Mouse (Mus musculus) liver, adult 2 months (tissue): ENCODE results near the gene Dyrk2. TPM values are rescaled to one million over a fixed set of nuclear protein-coding genes. Genes with fewer than 3 reads are reported as not detected.

Experiments
- DNase-seq: peaks from one replicate; pipeline ENCODE4 v3.0.0-alpha.2; 2011; ENCODE audit warnings: low read depth, low spot score; ENCODE audit errors: extremely low read depth
- H3K27ac ChIP-seq: fragments of 200-500 bp; replicated peaks from 2 replicates; pipeline ENCODE4 v1.5.1; 2012; ENCODE audit warnings: low read depth, mild to moderate bottlenecking, control low read depth, inconsistent platforms, low read length; ENCODE audit not compliant: insufficient read depth
- H3K27me3 ChIP-seq: fragments of 200-500 bp; 2 replicates; pipeline ENCODE4 v1.6.1; 2012; ENCODE audit warnings: mild to moderate bottlenecking, moderate library complexity, low read length, inconsistent platforms; ENCODE audit not compliant: control insufficient read depth, insufficient read depth
- H3K36me3 ChIP-seq: fragments of 200-500 bp; 2 replicates; pipeline ENCODE4 v1.6.1; 2012; ENCODE audit warnings: low read length, inconsistent platforms; ENCODE audit not compliant: control insufficient read depth, insufficient read depth
- H3K4me1 ChIP-seq: fragments of 200-500 bp; 2 replicates; pipeline ENCODE4 v1.6.1; 2011; ENCODE audit warnings: low read length; ENCODE audit not compliant: control insufficient read depth, insufficient read depth
- H3K4me3 ChIP-seq: fragments of 200-500 bp; 2 replicates; pipeline ENCODE4 v1.5.1; 2011; ENCODE audit warnings: low read depth, mild to moderate bottlenecking, control low read depth, low read length, moderate library complexity; ENCODE audit not compliant: insufficient read depth
- H3K79me2 ChIP-seq: fragments of 200-500 bp; 2 replicates; pipeline ENCODE4 v1.6.1; 2012; ENCODE audit warnings: inconsistent platforms, mild to moderate bottlenecking, low read length, moderate library complexity; ENCODE audit not compliant: control insufficient read depth, insufficient read depth
- H3K9ac ChIP-seq: fragments of 200-500 bp; 2 replicates; pipeline ENCODE4 v1.6.1; 2012; ENCODE audit warnings: low read depth, mild to moderate bottlenecking, control low read depth, inconsistent platforms, low read length
- CTCF ChIP-seq: fragments of 200-500 bp; IDR thresholded peaks from 2 replicates; pipeline ENCODE4 v1.5.1; 2011; ENCODE audit warnings: low read depth, low read length, control low read depth
- POLR2A ChIP-seq: fragments of 200-500 bp; IDR thresholded peaks from 2 replicates; pipeline ENCODE4 v1.6.1; 2011; ENCODE audit warnings: low read length, control low read depth; ENCODE audit not compliant: insufficient read depth; ENCODE audit errors: extremely low read depth
- WGBS: fragments of 180-500 bp; shearing (Covaris S2); methylation state at CpG from one replicate; pipeline ENCODE4 v1.1.7; 2018; 5-methylcytosine and 5-hydroxymethylcytosine counted together
- polyA plus RNA-seq: library from polyadenylated mRNA; depleted of rRNA; stranded (reverse); fragments of >200 nt; gene quantifications from 2 replicates; pipeline ENCODE4 v1.2.3, GENCODE M21; 2012
- total RNA-seq: library from RNA; depleted of rRNA; stranded (reverse); fragments of >200 nt; gene quantifications from 2 replicates; pipeline ENCODE4 v1.2.3, GENCODE M21; 2014

Gene Dyrk2
- total and polyA plus RNA-seq, 2 experiments: 12.1 to 19.3 TPM

GRCm38 (mm10) chr10:118867896-118868600 is 2.0 kb downstream of the Dyrk2 start:
- H3K4me1 ChIP-seq: peaks cover 5% of the 10 kb centered on the region
- no peaks in the 10 kb centered on the region for H3K27me3 ChIP-seq
- WGBS: under 1% methylated on average over 57 of the region's 62 CpGs
- peak overlapping the region; percentile 90 for H3K27ac ChIP-seq
- no peak for DNase-seq
- peak overlapping the region; percentile 97 for H3K4me3 ChIP-seq
- H3K79me2 ChIP-seq: peaks cover 35% of the 10 kb centered on the region
- peaks cover 12% of the 10 kb centered on the region; the same call in 1 of the 2 replicates for H3K36me3 ChIP-seq
- TF ChIP-seq POLR2A (no peak), CTCF (no peak)
- H3K9ac ChIP-seq: peak overlapping the region; percentile 100

GRCm38 (mm10) chr10:118867304-118867895 is 2.6 kb downstream of the Dyrk2 start:
- peak overlapping the region; percentile 97 for H3K4me3 ChIP-seq
- WGBS: 9% methylated on average over 16 of the region's 16 CpGs
- H3K36me3 ChIP-seq: peaks cover 17% of the 10 kb centered on the region; the same call in 1 of the 2 replicates
- H3K4me1 ChIP-seq: peaks cover 5% of the 10 kb centered on the region
- DNase-seq: peak; percentile 88
- TF ChIP-seq CTCF: no peak
- TF ChIP-seq POLR2A: peak; percentile 72
- peak overlapping the region; percentile 100 for H3K9ac ChIP-seq
- peaks cover 35% of the 10 kb centered on the region for H3K79me2 ChIP-seq
- no peaks in the 10 kb centered on the region for H3K27me3 ChIP-seq
- H3K27ac ChIP-seq: peak overlapping the region; percentile 90

GRCm38 (mm10) chr10:118864976-118865375 is 5.0 kb downstream of the Dyrk2 start:
- Histone ChIP-seq H3K9ac (no peak overlapping the region), H3K4me3 (no peak overlapping the region), H3K4me1 (peaks cover 5% of the 10 kb centered on the region), H3K27ac (no peak overlapping the region), H3K36me3 (peaks cover 35% of the 10 kb centered on the region), H3K27me3 (no peaks in the 10 kb centered on the region), H3K79me2 (peaks cover 39% of the 10 kb centered on the region)
- 94% methylated on average over 7 of the region's 7 CpGs for WGBS
- no peak for TF ChIP-seq CTCF
- no peak for TF ChIP-seq POLR2A
- DNase-seq: no peak

GRCm38 (mm10) chr10:118863611-118864010 is 6.4 kb downstream of the Dyrk2 start:
- peaks cover 42% of the 10 kb centered on the region for H3K79me2 ChIP-seq
- no peaks in the 10 kb centered on the region for H3K27me3 ChIP-seq
- DNase-seq: no peak
- peaks cover 6% of the 10 kb centered on the region for H3K4me1 ChIP-seq
- no peak overlapping the region for H3K9ac ChIP-seq
- peaks cover 48% of the 10 kb centered on the region for H3K36me3 ChIP-seq
- TF ChIP-seq CTCF: no peak
- no peak for TF ChIP-seq POLR2A
- H3K4me3 ChIP-seq: no peak overlapping the region
- no peak overlapping the region for H3K27ac ChIP-seq
- WGBS: 89% methylated on average over 8 of the region's 8 CpGs

GRCm38 (mm10) chr10:118862233-118862632 is 7.8 kb downstream of the Dyrk2 start:
- Histone ChIP-seq H3K36me3 (peaks cover 51% of the 10 kb centered on the region), H3K4me3 (no peak overlapping the region), H3K27ac (no peak overlapping the region), H3K4me1 (peaks cover 6% of the 10 kb centered on the region), H3K27me3 (no peaks in the 10 kb centered on the region), H3K9ac (no peak overlapping the region), H3K79me2 (peaks cover 31% of the 10 kb centered on the region; the same call in 1 of the 2 replicates)
- TF ChIP-seq POLR2A (no peak), CTCF (no peak)
- no peak for DNase-seq
- WGBS: 58% methylated on average over 4 of the region's 4 CpGs
